Comparison of ENCODE assay signal across 23 mouse cellular contexts in genomic region chr1:174677211-174677610, GRCm38 (mm10).
DNase-seq lines count a peak whose midpoint lies in the region; ATAC-seq and TF ChIP-seq lines count a peak whose summit lies in the region.
"Had no signal": no experiment of that assay in that cellular context is flagged by ENCODE, and none has a peak within 500 bp of the region (broad histone marks: within the 10 kb centered on the region; RNA-seq: fewer than 3 reads in every experiment).

No protein-coding gene starts in this region.

- no peak for TF ChIP-seq POLR2A in embryonic fibroblast, embryonic 13.5 days (IDR thresholded peaks at IDR 0.05; ENCODE audit: low read depth, low read length)

- H3K4me3 ChIP-seq in lung, embryonic 14.5 days (ENCODE audit: low read depth, low read length), result no peak overlapping the region
- H3K4me3 ChIP-seq in neural tube, embryonic 12.5 days, result no peak overlapping the region
- H3K4me3 ChIP-seq in embryonic fibroblast, embryonic 13.5 days (ENCODE audit: insufficient read depth, low read length), result no peak overlapping the region
- H3K4me3 ChIP-seq in liver, embryonic 12.5 days, result no peak overlapping the region
- H3K4me3 ChIP-seq: embryonic facial prominence, embryonic 15.5 days; forebrain, embryonic 15.5 days; heart, adult 2 months; heart, embryonic 15.5 days; hindbrain, embryonic 13.5 days had no signal

- peaks cover 11% of the 10 kb centered on the region for H3K4me1 ChIP-seq in lung, embryonic 14.5 days (ENCODE audit: insufficient read depth)
- 0 out of 2 replicates have a peak, but pooled peaks cover 4% of the 10 kb centered on the region for H3K4me1 ChIP-seq in neural tube, embryonic 12.5 days
- peaks cover 10% of the 10 kb centered on the region; the same call in 1 of the 2 replicates for H3K4me1 ChIP-seq in embryonic fibroblast, embryonic 13.5 days (ENCODE audit: control insufficient read depth, insufficient read depth, low read length)
- no peaks in the 10 kb centered on the region for H3K4me1 ChIP-seq in liver, embryonic 12.5 days
- H3K4me1 ChIP-seq: heart, embryonic 15.5 days had no signal

- WGBS in lung, embryonic 14.5 days, result 18% methylated on average over 4 of the region's 4 CpGs
- 68% methylated on average over 4 of the region's 4 CpGs for WGBS in neural tube, embryonic 12.5 days
- 48% methylated on average over 4 of the region's 4 CpGs for WGBS in liver, embryonic 12.5 days (ENCODE audit: insufficient replicate concordance)

- TF ChIP-seq CTCF in lung, embryonic 14.5 days (IDR thresholded peaks at IDR 0.05; ENCODE audit: low read depth), result no peak
- no peak for TF ChIP-seq CTCF in embryonic fibroblast, embryonic 13.5 days (IDR thresholded peaks at IDR 0.05; ENCODE audit: borderline replicate concordance, insufficient read depth, low read length)

- ATAC-seq in lung, embryonic 14.5 days (ENCODE audit: insufficient read depth), result peak; percentile 35; the same call in 1 of the 2 replicates
- 0 out of 2 replicates have a peak, but pooled peaks have one; percentile 21 for ATAC-seq in neural tube, embryonic 12.5 days (ENCODE audit: low FRiP score, low read depth)
- no peak for ATAC-seq in liver, embryonic 12.5 days
- ATAC-seq: CD4-positive, CD25-positive, alpha-beta regulatory T cell, adult 4 months; forebrain, embryonic 15.5 days had no signal

- no peaks in the 10 kb centered on the region for H3K36me3 ChIP-seq in lung, embryonic 14.5 days (ENCODE audit: insufficient read depth)
- no peaks in the 10 kb centered on the region for H3K36me3 ChIP-seq in neural tube, embryonic 12.5 days
- H3K36me3 ChIP-seq in liver, embryonic 12.5 days, result no peaks in the 10 kb centered on the region
- H3K36me3 ChIP-seq: embryonic facial prominence, embryonic 15.5 days; forebrain, embryonic 15.5 days; G1E; heart, embryonic 15.5 days had no signal

- peak overlapping the region; percentile 67; the same call in 1 of the 2 replicates for H3K27ac ChIP-seq in lung, embryonic 14.5 days (ENCODE audit: low read depth)
- H3K27ac ChIP-seq in neural tube, embryonic 12.5 days, result no peak overlapping the region
- H3K27ac ChIP-seq in embryonic fibroblast, embryonic 13.5 days (ENCODE audit: insufficient read depth, low read length), result peak overlapping the region; percentile 78
- no peak overlapping the region for H3K27ac ChIP-seq in liver, embryonic 12.5 days
- H3K27ac ChIP-seq: embryonic facial prominence, embryonic 15.5 days; forebrain, embryonic 15.5 days; heart, adult 2 months; heart, embryonic 15.5 days; hindbrain, embryonic 13.5 days had no signal

- no peaks in the 10 kb centered on the region for H3K9me3 ChIP-seq in lung, embryonic 14.5 days (ENCODE audit: low read depth, low read length)
- no peaks in the 10 kb centered on the region for H3K9me3 ChIP-seq in neural tube, embryonic 12.5 days
- H3K9me3 ChIP-seq in liver, embryonic 12.5 days (replicated peaks), result no peaks in the 10 kb centered on the region
- H3K9me3 ChIP-seq: embryonic facial prominence, embryonic 15.5 days; forebrain, embryonic 15.5 days; heart, embryonic 15.5 days; hindbrain, embryonic 13.5 days had no signal

- no peaks in the 10 kb centered on the region for H3K27me3 ChIP-seq in lung, embryonic 14.5 days (ENCODE audit: insufficient read depth, low read length)
- H3K27me3 ChIP-seq in neural tube, embryonic 12.5 days (replicated peaks), result no peaks in the 10 kb centered on the region
- no peaks in the 10 kb centered on the region for H3K27me3 ChIP-seq in liver, embryonic 12.5 days (replicated peaks)
- H3K27me3 ChIP-seq: embryonic facial prominence, embryonic 15.5 days; forebrain, embryonic 15.5 days; heart, embryonic 15.5 days; hindbrain, embryonic 13.5 days had no signal

- H3K9ac ChIP-seq in lung, embryonic 14.5 days, result no peak overlapping the region
- no peak overlapping the region for H3K9ac ChIP-seq in neural tube, embryonic 12.5 days
- no peak overlapping the region for H3K9ac ChIP-seq in liver, embryonic 12.5 days
- H3K9ac ChIP-seq: embryonic facial prominence, embryonic 15.5 days; forebrain, embryonic 15.5 days; heart, embryonic 15.5 days; hindbrain, embryonic 13.5 days had no signal

- DNase-seq in lung, embryonic 14.5 days, result no peak
- no peak for DNase-seq in lung, postnatal 36 days
- DNase-seq in neural tube, embryonic 10.5 days (ENCODE audit: extremely low spot score, low spot score), result no peak
- peak; percentile 13 for DNase-seq in yolk sac, embryonic 10.5 days (ENCODE audit: low spot score)
- no peak for DNase-seq in layer of hippocampus, adult 9-10 months (ENCODE audit: low spot score)
- DNase-seq: adrenal gland, postnatal 10 days; B cell, adult 2 months; cerebellum, adult 11 months; cerebellum, adult 8-10 months; cerebellum, postnatal 14 days; gastrocnemius, postnatal 14 days; heart, adult 2 months; heart, postnatal 14 days had no signal

- H3K4me2 ChIP-seq in lung, embryonic 14.5 days, result no peak overlapping the region
- no peak overlapping the region for H3K4me2 ChIP-seq in neural tube, embryonic 12.5 days (replicated peaks)
- H3K4me2 ChIP-seq in liver, embryonic 12.5 days, result no peak overlapping the region
- H3K4me2 ChIP-seq: embryonic facial prominence, embryonic 15.5 days; forebrain, embryonic 15.5 days; heart, embryonic 11.5 days; heart, embryonic 15.5 days; hindbrain, embryonic 13.5 days had no signal

Comparison
In these comparisons a context has a peak if more than half of its experiments do, and no peak if none do; other contexts are left out.
1. H3K27ac ChIP-seq: peak in lung, embryonic 14.5 days (single experiment) and embryonic fibroblast, embryonic 13.5 days (single experiment); none in neural tube, embryonic 12.5 days (single experiment) and liver, embryonic 12.5 days (single experiment).